Mouse (Mus musculus) lung, postnatal 0 days (tissue): ENCODE results near the gene Adh1.

Experiments
- CTCF ChIP-seq: IDR thresholded peaks from 2 replicates; pipeline ENCODE4 v1.5.1; 2016; ENCODE audit warnings: antibody characterized with exemption, mild to moderate bottlenecking
- EP300 ChIP-seq: IDR thresholded peaks from 2 replicates; pipeline ENCODE4 v1.6.1; 2016; ENCODE audit warnings: antibody characterized with exemption, mild to moderate bottlenecking, control low read depth

DNA sequence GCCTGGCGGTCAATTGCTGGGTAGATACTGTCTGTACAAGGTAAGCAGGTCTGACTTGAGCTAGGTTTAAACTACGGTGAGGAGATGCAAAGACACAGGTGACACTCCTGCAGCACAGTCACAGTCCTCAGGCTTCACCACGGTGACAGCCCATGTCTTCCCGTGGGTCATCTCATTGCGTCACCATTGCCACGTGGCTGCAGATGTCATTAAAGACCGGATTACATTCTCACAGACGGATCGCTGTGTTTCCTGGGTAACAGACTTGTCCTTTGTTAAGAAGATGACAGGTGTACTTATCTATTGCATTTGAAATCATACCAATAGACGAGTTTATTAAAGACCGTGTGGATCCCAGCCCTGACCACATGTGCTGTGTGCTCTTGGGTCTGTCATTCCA is 39.7 kb upstream of the Adh1 start:
- TF ChIP-seq CTCF (no peak), EP300 (no peak)
